Mouse (Mus musculus): Measurements from ENCODE around the gene Zfp456.

- no peak for TF ChIP-seq POLR2A (IDR thresholded peaks at IDR 0.05; ENCODE audit: control insufficient read depth, extremely low read depth, insufficient read depth, low read length, poor library complexity)
- no peak for TF ChIP-seq CTCF (IDR thresholded peaks at IDR 0.05; ENCODE audit: borderline replicate concordance, control insufficient read depth, extremely low read depth, insufficient read depth, low read length, poor library complexity)
These were observed 23.8 kb downstream of the Zfp456 start for GRCm38 (mm10) chr13:67351854-67352253.
